Mouse (Mus musculus) C2C12 (cell line): Measurements from ENCODE around the gene Ly6g6f. TPM values are rescaled to one million over a fixed set of nuclear protein-coding genes. Genes with fewer than 3 reads are reported as not detected.

Experiments
- H3K27me3 ChIP-seq: one replicate; pipeline ENCODE4 v1.6.1; 2011; ENCODE audit not compliant: control insufficient read depth, insufficient read depth, insufficient read length
- H3K36me3 ChIP-seq: one replicate; pipeline ENCODE4 v1.6.1; 2011; ENCODE audit not compliant: control insufficient read depth, insufficient read depth
- H3K4me3 ChIP-seq: one replicate; pipeline ENCODE4 v1.5.1; 2011; ENCODE audit warnings: mild to moderate bottlenecking, control low read depth; ENCODE audit not compliant: poor library complexity, insufficient read depth, severe bottlenecking
- H3K79me2 ChIP-seq: one replicate; pipeline ENCODE4 v1.6.1; 2011; ENCODE audit not compliant: control insufficient read depth, insufficient read depth
- H3K79me3 ChIP-seq: one replicate; pipeline ENCODE4 v1.6.1; 2011; ENCODE audit warnings: low read depth, control low read depth
- H3ac ChIP-seq: one replicate; pipeline ENCODE3; 2011; ENCODE audit warnings: low read depth; ENCODE audit not compliant: control insufficient read depth, insufficient read length
- CEBPB ChIP-seq: IDR thresholded peaks from one replicate; pipeline ENCODE4 v1.6.1; 2011; ENCODE audit warnings: low read depth, mild to moderate bottlenecking, control low read depth, moderate library complexity
- CTCF ChIP-seq: IDR thresholded peaks from one replicate; pipeline ENCODE4 v1.5.1; 2011; ENCODE audit not compliant: control insufficient read depth, insufficient read depth, insufficient read length
- FOSL1 ChIP-seq: IDR thresholded peaks from one replicate; pipeline ENCODE4 v1.8.0; 2011; ENCODE audit warnings: mild to moderate bottlenecking, low read length; ENCODE audit not compliant: poor library complexity, insufficient read depth, severe bottlenecking
- MAX ChIP-seq: IDR thresholded peaks from one replicate; pipeline ENCODE4 v1.6.1; 2011; ENCODE audit warnings: mild to moderate bottlenecking, control low read depth
- MYOD1 ChIP-seq: IDR thresholded peaks from one replicate; pipeline ENCODE4 v1.6.1; 2011; ENCODE audit warnings: low read depth; ENCODE audit not compliant: control insufficient read depth, insufficient read length
- MYOG ChIP-seq: IDR thresholded peaks from one replicate; pipeline ENCODE4 v1.6.1; 2011; ENCODE audit not compliant: control insufficient read depth, insufficient read length; ENCODE audit errors: extremely low read depth
- USF1 ChIP-seq: IDR thresholded peaks from one replicate; pipeline ENCODE4 v1.6.1; 2011; ENCODE audit warnings: low read depth, mild to moderate bottlenecking, control low read depth, moderate library complexity
- polyA plus RNA-seq: library from polyadenylated mRNA; unstranded; fragments of >200 nt; fragmentation: generic; extraction: Trizol; gene quantifications from one replicate; pipeline ENCODE4 v1.2.1, GENCODE M21; 2012; ENCODE audit warnings: missing spikeins

Ly6g6f gene
- polyA plus RNA-seq, 1 experiment = not detected

DNA sequence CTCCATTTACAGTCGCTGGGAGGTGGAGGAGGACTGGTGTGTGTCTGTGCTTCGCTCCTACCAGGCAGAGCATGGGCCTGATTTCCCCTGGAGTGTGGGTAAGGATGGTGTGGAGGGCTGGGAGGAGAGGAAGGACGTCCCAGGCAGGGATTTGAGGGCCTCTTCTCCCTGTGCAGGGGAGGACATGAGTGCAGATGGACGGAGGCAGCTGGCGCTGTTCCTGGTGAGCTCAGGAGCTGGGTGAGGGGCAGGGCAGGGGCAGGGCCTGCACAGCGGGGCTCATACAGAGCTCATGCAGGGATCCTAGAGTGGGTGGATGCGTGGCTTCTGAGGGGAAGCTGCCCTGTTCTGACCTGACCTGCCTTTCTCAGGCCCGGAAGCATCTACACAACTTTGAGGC, 16.9 kb upstream of the Ly6g6f start:
- TF ChIP-seq CTCF = no peak
- no peak for TF ChIP-seq MAX
- TF ChIP-seq MYOD1 = no peak
- TF ChIP-seq USF1 = no peak
- no peak for TF ChIP-seq FOSL1
- Histone ChIP-seq H3K79me3 (no peaks in the 10 kb centered on the region), H3ac (no peak overlapping the region), H3K4me3 (no peak overlapping the region), H3K36me3 (peaks cover 17% of the 10 kb centered on the region), H3K79me2 (no peaks in the 10 kb centered on the region), H3K27me3 (no peaks in the 10 kb centered on the region)

DNA sequence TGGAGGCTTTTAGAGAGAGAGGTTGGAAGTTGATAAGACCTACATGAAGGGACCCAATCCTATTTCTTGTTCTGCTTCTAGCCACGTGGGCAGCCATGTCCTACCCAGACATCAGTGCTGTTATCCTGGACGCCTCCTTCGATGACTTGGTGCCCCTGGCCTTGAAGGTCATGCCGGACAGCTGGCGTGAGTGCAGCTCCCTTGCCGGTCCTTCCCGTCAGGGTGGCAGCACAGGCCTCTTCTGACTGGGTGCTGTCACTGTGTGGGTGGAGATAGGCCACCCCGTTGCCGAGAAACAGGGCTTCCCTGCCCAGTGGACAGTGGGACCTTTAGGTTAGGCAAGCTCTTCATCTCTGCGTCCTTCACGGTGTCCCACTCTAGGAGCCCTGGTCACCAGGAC, 15.8 kb upstream of the Ly6g6f start:
- no peaks in the 10 kb centered on the region for H3K79me3 ChIP-seq
- no peaks in the 10 kb centered on the region for H3K27me3 ChIP-seq
- H3K79me2 ChIP-seq = no peaks in the 10 kb centered on the region
- no peak for TF ChIP-seq MYOD1
- no peak for TF ChIP-seq MAX
- TF ChIP-seq CEBPB = no peak
- TF ChIP-seq USF1 = no peak
- no peak for TF ChIP-seq CTCF
- TF ChIP-seq FOSL1 = no peak
- no peak for TF ChIP-seq MYOG
- no peak overlapping the region for H3ac ChIP-seq
- no peak overlapping the region for H3K4me3 ChIP-seq
- H3K36me3 ChIP-seq = peaks cover 19% of the 10 kb centered on the region

DNA sequence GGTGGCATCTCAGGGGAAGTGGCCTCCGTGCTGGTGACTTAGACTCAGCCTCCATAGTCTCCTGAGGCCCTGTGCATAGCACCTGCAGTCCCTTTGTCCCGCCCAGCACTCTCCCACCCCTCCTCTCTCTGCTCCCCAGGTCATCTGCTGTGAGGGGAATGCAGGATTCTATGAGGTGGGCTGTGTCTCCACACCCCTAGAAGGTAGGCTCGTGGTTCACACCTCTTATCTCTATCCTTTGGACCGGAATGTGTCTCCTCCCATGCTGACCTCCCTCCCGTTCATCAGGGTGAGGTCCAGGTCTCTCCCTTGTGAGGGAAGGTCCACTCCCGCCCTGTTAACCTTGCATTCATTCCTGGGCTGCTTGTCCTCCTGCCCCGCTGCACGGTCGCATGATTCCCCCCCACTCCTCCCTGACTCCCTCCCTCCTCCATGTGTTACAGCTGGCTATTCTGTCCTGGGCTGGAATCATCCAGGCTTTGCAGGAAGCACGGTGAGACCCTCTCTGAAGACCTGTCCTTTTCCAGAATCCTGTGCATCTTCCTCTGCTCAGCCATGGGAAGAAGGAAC, 14.9 kb upstream of the Ly6g6f start:
- Histone ChIP-seq H3K79me2 (no peaks in the 10 kb centered on the region), H3K27me3 (no peaks in the 10 kb centered on the region), H3K4me3 (no peak overlapping the region), H3K36me3 (peaks cover 24% of the 10 kb centered on the region), H3ac (no peak overlapping the region), H3K79me3 (no peaks in the 10 kb centered on the region)
- TF ChIP-seq MYOD1 (no peak), USF1 (no peak), MYOG (no peak), MAX (no peak), FOSL1 (no peak), CEBPB (no peak), CTCF (no peak)

DNA sequence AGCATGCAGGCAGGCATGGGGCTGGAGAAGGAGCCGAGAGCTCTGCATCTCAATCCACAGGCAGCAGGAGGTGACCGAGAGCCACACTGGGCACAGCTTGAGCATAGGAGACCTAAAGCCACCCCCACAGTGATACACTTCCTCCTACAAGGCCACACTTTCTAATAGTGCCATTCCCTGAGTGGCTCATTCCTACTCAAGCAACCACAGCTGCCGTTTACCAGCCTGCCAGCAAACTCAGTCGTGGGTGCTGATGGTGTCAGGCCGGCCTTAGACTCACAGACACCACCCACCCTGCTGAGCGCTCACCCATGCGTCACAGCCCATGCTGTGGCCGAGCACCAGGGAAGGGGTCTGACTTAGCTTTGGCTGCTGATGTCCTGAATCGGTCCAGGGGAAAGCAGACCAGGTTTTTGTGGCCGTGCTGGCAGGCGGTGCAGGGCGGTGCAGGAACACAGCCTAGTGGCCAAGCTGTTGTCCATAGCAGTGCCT, 11.8 kb upstream of the Ly6g6f start:
- Histone ChIP-seq H3K36me3 (peaks cover 38% of the 10 kb centered on the region), H3K27me3 (no peaks in the 10 kb centered on the region), H3K79me2 (no peaks in the 10 kb centered on the region), H3ac (no peak overlapping the region), H3K79me3 (no peaks in the 10 kb centered on the region), H3K4me3 (no peak overlapping the region)
- TF ChIP-seq MYOD1 (no peak), CTCF (no peak), MYOG (no peak), CEBPB (no peak), USF1 (no peak), MAX (no peak), FOSL1 (no peak)

DNA sequence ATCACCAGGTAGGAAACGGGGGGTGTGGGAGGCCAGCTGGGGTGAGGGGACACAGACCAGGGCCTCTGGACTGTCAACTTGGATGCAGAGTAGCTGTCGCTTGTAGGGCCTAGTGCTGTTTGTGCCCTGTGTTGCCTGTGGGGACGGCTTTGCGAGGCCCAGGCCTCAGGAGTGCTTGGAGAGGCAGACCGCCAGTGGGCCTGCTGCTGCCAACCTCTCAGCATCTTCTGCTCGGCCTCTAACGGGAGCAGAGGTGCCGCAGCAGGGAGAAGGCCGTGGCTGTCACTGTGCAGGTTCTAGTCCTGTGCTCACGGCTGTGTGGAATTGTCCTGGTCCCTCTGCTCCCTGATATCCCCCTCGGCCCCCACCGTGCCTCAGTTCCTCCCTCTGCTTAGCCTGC, 11.2 kb upstream of the Ly6g6f start:
- TF ChIP-seq MYOG (no peak), FOSL1 (no peak), USF1 (no peak)
- Histone ChIP-seq H3K4me3 (no peak overlapping the region), H3K36me3 (peaks cover 39% of the 10 kb centered on the region), H3K79me2 (no peaks in the 10 kb centered on the region), H3ac (no peak overlapping the region), H3K27me3 (no peaks in the 10 kb centered on the region), H3K79me3 (no peaks in the 10 kb centered on the region)
